Mouse (Mus musculus) spleen, postnatal 36 days (tissue): ENCODE measurements around the gene 1810049J17Rik.

Experiments used
- DNase-seq, 2 experiments: peaks; one replicate each; pipeline ENCODE4 v3.0.0; 2022; ENCODE audit warnings: low spot score in 2 of 2, mixed read lengths in 1 of 2

The 1810049J17Rik gene

DNA sequence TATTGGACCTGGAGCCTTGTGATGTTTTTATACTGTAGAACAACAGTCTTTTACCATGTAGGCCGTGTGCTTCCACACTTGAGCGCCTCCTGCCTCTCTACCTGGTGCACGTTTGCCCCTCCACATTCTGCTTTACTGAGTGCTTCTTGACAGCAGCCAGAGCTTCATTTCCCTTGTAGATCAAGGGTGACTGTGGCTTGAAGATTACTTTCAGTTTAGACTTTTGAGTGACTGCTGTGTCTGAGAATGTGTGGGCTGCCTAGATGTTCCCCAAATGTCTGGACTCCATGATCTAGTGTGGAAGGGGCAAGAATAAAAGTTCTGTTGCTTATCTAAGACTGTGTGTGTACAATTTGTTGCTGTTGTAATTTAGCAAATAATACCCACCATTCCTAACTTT, 27.3 kb upstream of the 1810049J17Rik start:
- DNase-seq: no peak

DNA sequence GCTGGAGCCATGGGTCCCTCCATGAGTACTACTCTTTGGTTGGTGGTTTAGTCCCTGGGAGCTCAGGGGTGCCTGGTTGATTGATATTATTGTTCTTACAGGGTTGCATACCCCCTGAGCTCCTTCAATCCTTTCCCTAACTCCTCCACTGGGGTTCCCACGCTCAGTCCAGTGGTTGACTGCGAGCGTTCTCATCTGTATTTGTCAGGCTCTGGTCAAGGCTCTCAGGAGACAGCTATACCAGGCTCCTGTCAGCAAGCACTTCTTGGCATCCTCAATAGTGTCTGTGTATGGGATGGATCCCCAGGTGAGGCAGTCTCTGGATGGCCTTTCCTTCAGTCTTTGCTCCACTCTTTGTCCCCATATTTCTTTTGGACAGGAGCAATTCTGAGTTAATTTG, 25.2 kb upstream of the 1810049J17Rik start:
- DNase-seq: no peak

DNA sequence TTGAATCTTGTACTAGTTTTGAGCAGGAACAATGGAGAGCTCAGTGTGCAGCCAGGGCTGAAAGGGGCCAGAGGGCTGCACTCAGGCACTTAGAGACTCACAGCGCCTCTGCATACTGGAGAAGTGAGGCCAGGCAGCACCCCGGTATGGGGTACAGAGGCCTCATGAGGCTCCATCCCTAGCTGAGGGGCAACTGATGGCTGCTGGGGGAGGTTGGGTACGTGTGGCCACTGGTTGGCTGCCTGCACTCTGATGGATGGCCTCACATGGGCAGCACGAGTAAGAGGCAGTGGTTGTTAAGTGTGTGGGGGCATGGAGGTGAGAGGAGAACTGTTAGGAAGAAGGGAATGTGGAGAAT, 19.7 kb upstream of the 1810049J17Rik start:
- no peak for DNase-seq

DNA sequence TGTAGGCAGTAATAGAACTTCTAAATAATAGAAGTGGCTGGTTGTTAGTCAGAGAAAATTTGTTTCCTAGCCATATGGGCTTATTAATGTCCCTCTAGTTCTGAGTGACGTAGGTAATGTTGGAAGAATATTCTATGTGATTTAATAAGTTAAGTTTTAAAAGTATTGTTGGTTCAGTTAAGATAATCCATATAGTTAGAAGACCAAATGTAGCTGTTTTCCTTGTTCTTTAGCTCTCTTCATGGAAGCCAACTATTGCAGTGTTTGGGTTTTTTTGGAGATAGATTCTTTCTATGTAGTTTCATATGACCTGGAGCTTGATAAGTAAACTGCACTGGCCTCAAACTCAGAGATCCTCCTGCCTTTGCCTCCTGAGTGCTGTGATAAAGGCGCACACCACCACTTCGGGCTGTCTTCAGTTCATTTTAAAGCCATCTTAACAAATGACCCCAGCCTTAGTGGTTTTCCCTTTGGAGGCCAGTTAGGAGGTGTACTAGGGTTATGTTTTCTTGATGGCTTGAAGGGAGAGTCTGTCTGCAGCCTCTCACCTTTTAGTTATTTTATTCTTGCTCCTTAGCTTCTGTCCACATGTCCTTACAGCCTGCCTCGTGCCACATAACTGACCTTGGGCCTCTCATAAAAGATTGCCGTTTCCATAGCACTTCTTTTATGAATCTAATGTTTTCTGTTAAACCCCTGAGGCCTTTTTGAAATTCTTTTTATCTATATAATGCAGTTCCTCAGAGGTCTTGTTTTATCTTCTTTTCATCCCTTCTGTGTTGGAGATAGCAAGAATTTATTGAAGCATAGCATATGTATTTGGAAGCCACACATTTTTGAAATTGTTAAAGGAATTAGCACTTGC, 19.1 kb upstream of the 1810049J17Rik start:
- no peak for DNase-seq

DNA sequence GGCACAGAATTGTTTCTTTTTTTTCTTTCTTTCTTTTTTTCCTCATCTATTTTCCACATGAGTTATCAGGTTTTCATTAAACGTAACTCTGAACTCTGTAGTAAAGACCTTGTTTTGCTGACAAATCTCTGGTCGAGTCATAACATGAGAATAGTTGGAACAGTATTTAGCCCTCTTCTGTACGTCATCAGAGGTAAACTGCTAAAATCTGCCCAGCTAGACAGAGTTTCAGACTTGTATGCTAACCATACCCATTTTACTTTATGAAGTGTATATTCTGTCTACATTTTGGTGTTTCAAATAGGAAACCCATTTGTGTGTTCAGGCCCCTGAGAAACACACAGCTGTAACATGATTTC, 16.1 kb upstream of the 1810049J17Rik start:
- no peak for DNase-seq

DNA sequence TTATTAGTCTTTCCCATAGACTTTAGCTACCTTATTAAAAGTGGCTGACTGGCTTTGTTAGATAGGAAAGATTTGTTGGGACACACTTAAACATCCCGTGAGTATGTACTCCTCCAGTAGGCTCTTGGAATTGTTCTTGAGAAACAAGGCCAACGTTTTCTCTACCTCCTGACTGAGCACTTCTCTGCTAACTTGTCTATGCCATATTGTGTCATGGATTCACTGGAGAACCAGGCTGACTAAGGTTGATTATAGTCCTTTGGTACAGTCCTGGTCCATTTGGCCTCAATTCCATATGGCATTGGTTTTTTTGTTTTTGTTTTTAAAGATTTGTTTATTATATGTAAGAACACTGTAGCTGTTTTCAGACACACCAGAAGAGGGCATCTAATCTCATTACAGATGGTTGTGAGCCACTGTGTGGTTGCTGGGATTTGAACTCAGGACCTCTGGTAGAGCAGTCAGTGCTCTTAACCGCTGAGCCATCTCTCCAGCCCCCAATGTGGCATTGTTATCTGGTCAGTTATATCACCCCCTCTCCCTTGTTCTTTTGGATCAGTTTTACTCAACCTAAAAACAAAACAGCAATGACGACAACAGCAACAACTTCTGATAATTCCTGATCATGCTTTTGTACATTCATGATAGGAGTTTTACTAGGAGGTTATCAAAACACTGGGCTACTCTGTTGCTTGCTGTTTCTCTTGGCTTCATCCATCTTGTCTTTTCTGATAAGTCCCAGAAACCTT, 15.5 kb upstream of the 1810049J17Rik start:
- no peak for DNase-seq

DNA sequence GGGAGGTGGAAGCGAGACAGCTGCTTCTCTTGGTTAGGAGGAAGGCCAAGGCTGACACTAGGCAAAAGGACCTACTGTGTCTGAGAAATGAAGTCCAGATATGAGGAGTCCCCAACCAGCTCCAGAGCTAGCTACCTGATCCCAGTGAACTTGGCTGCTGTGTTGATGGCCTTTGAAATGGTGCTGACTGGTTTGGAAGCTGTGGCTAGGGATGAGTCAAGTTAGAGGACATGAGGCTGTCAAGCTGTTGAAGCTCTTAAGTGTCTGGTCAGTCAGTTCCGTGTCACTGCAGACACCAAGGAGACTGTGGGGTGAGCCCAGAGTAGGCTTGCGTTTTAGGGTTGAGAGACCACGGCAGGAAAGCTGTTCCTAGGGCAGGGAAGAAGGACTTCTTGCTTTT, 12.7 kb upstream of the 1810049J17Rik start:
- DNase-seq: no peak

DNA sequence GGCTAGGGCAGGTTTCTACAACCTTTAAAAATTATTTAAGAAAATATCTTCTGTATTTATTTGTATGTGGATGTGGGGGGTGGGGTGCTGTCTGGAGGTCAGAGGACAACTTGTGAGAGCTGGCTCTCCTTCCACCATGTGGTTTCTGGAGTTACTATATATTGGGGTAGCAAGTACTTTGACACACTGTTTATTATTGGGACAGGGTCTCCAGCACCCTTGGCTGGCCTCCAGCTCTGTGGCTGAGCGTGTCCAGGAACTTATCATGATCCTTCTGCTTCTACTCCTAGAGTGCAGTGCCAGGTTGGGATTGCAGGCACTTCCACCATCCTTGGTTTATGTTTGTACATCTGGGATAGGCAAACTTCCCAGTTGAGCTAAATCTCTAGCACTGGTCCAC, 9.6 kb upstream of the 1810049J17Rik start:
- no peak for DNase-seq

DNA sequence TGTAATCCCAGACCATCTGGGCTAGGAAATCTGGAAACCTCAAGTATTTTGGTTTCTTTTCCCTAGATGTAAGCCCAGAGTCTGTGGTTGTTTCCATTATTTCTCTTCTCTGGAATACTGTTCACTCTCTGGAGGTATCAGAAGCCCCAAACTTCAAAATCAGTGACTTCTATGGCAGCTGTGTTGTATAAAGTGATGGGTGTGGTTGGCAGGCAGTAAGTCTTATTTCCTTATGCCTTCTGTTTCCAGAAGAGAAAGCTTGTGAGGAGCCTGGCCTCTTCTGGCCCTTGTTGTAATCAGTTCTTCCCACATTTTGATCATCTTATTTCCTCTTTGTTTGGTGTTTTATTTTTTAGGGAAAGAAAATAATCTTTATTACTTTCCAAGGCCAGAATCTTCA, 9.2 kb upstream of the 1810049J17Rik start:
- DNase-seq: no peak

DNA sequence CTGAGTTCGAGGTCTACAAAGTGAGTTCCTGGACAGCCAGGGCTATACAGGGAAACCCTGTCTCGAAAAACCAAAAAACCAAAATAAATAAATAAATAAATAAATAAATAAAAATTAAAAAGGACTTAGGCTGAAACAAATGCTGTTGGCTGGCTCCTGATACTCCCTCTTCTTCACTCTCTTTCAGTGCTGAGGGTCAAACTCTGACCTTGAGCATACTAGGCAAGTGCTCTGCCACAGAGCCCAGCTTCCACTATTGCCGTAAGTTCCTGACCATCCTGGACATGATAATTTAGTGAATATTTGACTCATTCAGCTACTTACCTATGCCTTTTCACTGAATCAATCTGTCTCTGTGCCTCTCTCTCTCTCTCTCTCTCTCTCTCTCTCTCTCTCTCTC, 8.7 kb upstream of the 1810049J17Rik start:
- no peak for DNase-seq

DNA sequence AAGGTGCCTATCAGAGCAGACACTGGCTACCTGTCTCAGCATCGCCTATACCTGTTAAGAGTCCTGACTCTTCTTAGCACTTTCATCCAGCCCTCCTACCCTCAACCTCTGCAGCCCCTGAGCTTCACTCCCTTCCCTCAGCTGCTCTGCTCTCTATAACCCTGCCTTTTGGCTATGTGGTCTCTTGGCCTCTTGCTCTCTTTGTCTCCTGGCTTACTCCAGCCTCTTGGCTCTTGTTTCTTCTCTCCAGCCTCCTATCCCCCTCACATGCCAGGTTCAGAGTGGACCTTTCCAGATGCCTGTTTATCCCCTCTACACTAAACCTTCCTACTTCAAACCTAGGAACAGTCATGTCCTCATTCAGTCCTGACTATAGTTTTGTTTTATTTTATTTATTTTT, 2.6 kb upstream of the 1810049J17Rik start:
- DNase-seq: no peak

DNA sequence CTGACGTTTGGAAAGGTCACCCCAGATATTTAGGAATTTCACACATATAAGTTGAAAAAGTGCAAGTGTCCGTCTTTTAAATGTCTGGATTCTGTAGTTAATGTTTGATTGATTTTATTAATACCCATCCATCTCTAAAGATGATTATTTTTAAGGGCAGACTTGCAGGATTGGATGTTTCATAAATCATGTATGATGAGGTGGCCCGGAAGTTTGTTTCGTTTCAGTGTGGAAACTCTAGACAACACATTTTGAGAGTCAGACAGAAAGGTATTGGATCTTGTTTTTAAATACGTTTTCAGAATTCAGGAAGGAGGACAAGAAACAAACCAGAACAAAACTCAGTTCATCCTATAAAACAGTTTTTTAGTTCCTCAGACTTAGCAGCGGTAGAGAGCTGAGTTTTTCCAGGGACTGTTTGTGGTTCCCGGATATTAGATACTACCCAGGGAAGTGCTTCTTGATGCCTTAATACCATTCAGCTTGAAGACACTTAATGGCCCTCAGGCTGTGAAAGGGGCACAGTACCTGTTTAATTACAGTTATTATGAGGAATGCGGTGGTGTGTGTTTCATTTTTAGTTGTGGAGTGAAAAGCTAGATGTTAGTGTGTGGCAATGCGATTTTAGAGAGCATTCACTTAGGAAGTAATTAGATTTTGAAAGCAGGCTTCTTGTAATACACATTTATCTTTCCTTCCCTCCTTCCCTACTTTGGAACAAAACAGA, 1.1 kb upstream of the 1810049J17Rik start:
- DNase-seq: no peak

DNA sequence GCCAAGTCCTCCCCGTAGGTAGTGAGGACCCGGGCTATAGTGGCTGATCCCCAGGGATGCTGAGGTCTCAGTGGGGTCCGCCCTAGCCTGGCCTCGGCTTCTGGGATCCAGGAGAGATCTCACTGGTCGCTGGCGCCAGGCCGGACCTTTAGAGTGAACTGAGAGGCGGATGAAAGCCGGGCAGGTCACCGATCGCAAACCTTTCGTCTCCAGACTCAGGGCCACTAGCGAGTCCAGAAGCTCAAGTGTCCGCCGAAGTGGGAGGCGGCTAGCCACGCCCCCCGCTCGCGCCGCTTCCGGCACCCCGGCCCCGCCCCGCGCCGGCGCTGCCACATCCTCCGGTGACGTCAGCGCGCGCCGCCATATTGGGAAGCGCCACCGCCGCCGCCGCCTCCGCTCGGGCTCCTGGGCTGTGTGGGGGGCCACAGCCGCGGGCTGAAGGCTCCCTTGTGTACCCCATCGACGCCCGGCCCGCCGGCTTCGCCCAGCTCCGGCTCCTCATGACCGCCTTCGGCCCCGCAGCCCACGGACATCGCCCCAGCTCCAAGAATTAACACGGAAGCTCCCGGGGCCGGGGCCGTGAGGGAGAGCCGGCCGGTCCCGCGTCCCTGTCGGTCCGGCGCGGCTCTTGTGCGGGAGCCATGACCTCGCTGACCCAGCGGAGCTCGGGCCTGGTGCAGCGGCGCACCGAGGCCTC, 460 bp downstream of the 1810049J17Rik start, which contains the start of gene Golph3:
Gene Golph3, plus strand, starts transcription at position 360 of the 697 bp plus-strand sequence.
- peak; percentile 92 to 93 for DNase-seq

DNA sequence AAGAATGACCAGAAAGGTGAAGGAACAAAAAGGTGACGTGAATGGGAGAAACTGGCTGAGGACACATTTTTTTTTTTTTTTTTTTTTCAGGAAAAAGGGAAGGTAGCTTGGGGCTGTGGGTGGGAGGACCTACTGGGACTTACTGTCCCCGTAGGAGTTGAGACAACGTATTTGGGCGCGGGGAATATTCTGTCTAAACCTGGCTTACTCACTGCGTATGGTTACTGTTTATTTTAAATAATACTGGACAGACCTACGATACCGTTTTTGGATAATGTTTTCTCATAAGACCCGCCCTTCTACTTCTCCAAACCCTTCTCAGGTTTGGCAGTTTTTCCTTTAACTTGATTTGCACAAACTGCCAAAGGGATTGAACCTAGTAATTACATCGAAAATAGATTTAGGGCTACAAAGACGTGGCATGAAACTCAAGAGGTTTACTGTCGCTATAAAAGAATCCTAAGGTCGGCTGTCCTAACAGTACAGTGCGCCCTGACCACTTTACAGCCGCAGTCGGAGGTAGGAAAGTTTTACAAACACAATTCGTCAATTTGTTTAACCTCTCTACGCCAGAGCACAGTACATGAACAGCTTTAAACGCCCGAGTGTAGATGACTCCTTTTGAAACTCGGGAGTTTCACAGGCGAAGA, 1.1 kb downstream of the 1810049J17Rik start:
- DNase-seq: no peak

DNA sequence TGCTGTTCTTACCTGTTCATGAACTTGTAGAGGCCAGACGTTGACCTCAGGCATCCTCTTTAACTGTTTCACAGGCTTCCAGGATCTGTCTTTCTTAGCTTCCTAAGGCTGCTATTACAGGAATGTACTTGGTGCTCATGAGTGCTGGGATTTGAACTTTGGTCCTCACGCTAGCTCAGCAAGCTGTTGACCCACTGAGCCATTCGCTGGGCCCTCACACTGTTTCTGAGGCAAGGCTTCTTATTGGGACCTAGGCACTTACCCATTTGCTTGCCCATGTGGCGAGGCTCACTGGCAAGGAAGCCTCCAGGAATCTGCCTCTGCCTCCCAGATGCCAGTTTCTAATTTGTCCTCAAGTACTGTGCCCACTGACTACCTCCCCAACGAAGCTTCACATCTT, 1.8 kb downstream of the 1810049J17Rik start:
- DNase-seq: no peak

DNA sequence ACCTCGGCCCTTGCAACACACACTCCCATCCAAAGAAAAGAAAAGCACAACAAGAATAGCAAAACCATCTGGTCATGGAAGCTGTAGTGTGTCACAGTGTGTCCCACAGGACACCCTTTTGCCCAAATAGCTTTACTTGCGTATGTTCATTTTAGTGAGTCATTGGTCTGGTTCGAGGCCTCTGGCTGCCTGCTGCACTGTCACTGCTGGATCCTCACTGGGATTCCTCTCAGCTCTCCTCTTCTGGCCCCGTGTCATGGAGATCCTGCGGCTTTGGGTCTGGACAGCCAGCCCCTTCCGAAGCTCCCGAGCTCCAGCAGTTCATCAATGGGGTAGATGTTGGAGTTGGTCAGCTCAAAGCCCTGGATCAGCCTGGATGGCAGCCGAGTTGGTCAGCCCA, 3.2 kb downstream of the 1810049J17Rik start:
- no peak for DNase-seq

DNA sequence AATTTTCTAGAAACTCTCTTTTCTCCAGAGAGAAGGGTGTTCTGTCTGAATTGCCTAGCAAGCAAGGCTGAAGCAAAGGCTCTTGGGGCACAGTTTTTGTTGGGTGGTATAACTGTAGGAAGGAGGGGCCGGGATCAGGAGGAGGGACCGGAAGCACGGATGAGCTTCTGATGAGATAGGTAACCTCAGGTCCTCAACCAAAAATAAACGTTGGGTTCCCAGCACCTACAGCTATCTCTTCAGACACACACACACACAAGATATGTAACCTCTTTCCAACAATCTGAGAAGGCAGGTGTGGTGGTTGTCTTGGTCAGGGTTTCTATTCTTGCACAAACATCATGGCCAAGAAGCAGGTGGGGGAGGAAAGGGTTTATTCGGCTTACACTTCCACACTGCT, 4.4 kb downstream of the 1810049J17Rik start:
- no peak for DNase-seq

DNA sequence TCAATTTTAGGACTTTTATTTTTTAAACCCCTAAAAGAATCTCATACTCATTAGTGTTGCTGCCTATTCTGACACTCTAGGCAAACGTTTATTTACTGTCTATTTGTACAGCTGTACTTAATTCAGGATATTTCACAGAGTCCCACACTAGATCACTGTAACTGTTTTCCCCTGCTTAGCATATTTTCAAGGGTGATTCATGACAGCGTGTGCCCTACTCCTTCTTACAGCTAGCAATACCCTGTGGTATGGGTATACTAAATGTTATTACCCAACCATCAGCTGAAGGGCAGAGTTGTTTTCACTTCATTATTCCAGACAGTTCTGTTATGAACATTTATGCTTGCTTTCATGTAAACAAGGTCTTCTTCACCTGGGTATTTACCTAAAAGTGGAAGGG, 5.7 kb downstream of the 1810049J17Rik start:
- DNase-seq: no peak

DNA sequence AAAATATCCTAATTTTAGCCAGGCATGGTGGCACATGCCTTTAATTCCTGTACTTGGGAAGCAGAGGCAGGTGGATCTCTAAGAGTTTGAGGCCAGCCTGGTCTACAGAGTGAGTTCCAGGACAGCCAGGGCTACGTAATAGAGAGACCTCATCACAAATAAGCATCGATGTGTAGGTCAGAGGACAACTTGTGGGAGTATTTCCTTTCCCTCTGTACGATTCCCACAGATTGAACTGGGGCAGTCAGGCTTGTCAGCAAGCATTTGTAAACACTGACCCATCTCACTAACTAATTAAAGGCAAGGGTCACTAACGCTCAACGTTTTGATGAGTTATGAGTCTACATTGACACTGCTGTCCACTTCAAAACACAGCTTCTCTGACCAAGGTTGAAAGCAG, 7.1 kb downstream of the 1810049J17Rik start:
- no peak for DNase-seq

DNA sequence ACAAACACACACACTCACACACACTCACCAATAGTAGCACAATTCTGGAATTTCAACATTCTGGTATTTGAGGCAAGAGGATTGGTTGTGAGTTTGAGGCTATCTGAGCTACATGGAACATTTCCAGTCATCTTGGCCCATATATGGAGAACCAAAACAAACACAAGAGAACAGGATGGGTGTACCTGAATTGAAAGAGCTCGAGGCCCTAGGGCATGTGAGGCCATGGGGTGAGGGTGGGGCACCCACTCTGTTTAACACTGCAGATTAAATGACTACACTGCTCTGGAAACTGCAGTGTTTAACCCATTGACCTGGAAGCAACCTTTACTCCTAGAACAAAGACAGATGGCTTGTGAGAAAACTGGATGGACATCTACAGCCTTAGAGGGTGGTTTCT, 8.4 kb downstream of the 1810049J17Rik start:
- DNase-seq: no peak

DNA sequence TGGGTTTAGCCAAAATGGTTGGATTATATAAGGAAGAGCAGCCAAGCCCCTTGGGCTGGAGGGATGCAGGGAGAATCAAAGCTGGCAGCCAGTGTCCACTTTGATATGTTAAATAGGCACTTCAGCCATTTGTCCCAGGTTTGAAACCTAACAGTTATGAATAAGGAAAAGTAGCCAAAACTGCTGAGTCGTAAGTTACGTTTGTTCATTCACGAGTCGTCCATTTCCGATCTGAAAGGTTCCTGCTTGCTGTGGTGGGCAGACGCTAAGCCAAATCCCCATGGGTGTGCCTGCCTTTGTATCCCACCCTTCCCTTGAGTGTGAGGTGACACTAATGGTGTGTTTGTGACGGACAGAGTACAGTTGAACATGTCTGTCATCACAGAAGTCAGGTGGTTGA, 10.2 kb downstream of the 1810049J17Rik start:
- no peak for DNase-seq
